Comparison of ENCODE assay signal across 8 mouse cellular contexts in genomic region chr13:49178839-49179585, GRCm38 (mm10). TPM values are rescaled to one million over a fixed set of nuclear protein-coding genes. Genes with fewer than 3 reads are reported as not detected.
DNase-seq lines count a peak whose midpoint lies in the region; ATAC-seq and TF ChIP-seq lines count a peak whose summit lies in the region.

No protein-coding gene starts in this region.

- no peak overlapping the region for H3K4me3 ChIP-seq in cerebellum, adult 2 months (replicated peaks; ENCODE audit: insufficient read depth, low read depth, low read length)
- no peak overlapping the region for H3K4me3 ChIP-seq in hindbrain, embryonic 16.5 days (ENCODE audit: low read length)
- H3K4me3 ChIP-seq in neural tube, embryonic 13.5 days = no peak overlapping the region

- peaks cover 36% of the 10 kb centered on the region for H3K4me1 ChIP-seq in cerebellum, adult 2 months (ENCODE audit: control insufficient read depth, insufficient read depth, low read length)
- H3K4me1 ChIP-seq in hindbrain, embryonic 16.5 days (ENCODE audit: control insufficient read depth, insufficient read depth, low read depth, low read length) = no peaks in the 10 kb centered on the region; the same call in 1 of the 2 replicates
- peaks cover 20% of the 10 kb centered on the region for H3K4me1 ChIP-seq in neural tube, embryonic 13.5 days (replicated peaks)

- intact Hi-C loops in left cerebral cortex, postnatal 25 days (cut with DNase I) = loop anchor here (10.0 kb wide), 1 partner anchor 524 kb away; no protein-coding TSS in a partner anchor

- no peak overlapping the region for H3K4me2 ChIP-seq in hindbrain, embryonic 16.5 days (ENCODE audit: low read length)
- no peak overlapping the region for H3K4me2 ChIP-seq in neural tube, embryonic 13.5 days

- no peaks in the 10 kb centered on the region for H3K9me3 ChIP-seq in hindbrain, embryonic 16.5 days (ENCODE audit: control insufficient read depth, low read length)
- H3K9me3 ChIP-seq in neural tube, embryonic 13.5 days = no peaks in the 10 kb centered on the region

- peak; percentile 94 for ATAC-seq in hindbrain, embryonic 16.5 days
- peak; percentile 86 for ATAC-seq in neural tube, embryonic 13.5 days (ENCODE audit: low read depth)
- ATAC-seq in erythroid progenitor cell, adult 5-6 weeks (replicated peaks; ENCODE audit: low FRiP score, poor library complexity, severe bottlenecking) = no peak

- no peak for TF ChIP-seq POLR2A in cerebellum, adult 2 months (IDR thresholded peaks at IDR 0.05; ENCODE audit: borderline replicate concordance, insufficient read depth, low read length)

- H3K9ac ChIP-seq in hindbrain, embryonic 16.5 days (ENCODE audit: low read depth, low read length) = no peak overlapping the region
- H3K9ac ChIP-seq in neural tube, embryonic 13.5 days = 0 out of 2 replicates have a peak overlapping the region, but pooled peaks have one; percentile 26

- TF ChIP-seq CTCF in cerebellum, adult 2 months (IDR thresholded peaks at IDR 0.05; ENCODE audit: borderline replicate concordance, insufficient read depth, low read depth, low read length) = no peak

- H3K27ac ChIP-seq in cerebellum, adult 2 months (ENCODE audit: insufficient read depth, low read length) = peak overlapping the region; percentile 16
- H3K27ac ChIP-seq in hindbrain, embryonic 16.5 days (ENCODE audit: low read depth, low read length) = no peak overlapping the region
- peak overlapping the region; percentile 69 for H3K27ac ChIP-seq in neural tube, embryonic 13.5 days (replicated peaks)

- WGBS in cerebellum, adult 2 months = 32% methylated on average over 19 of the region's 19 CpGs
- WGBS in hindbrain, embryonic 16.5 days = 56% methylated on average over 19 of the region's 19 CpGs
- 58% methylated on average over 19 of the region's 19 CpGs for WGBS in neural tube, embryonic 13.5 days

- DNase-seq in adrenal gland, adult 2 months = peak; percentile 91
- peak; percentile 93 to 95 for DNase-seq in cerebellum, adult 2 months
- peak; percentile 51 to 65 for DNase-seq in gastrocnemius, adult 8-10 months (ENCODE audit: low spot score in 2 of 2)
- peak; percentile 72 to 75 for DNase-seq in left cerebral cortex, postnatal 25 days (ENCODE audit: low spot score in 2 of 2)
- DNase-seq in spleen, postnatal 36 days (ENCODE audit: low spot score in 2 of 2) = no peak

- H3K36me3 ChIP-seq in hindbrain, embryonic 16.5 days (ENCODE audit: control insufficient read depth, insufficient read depth, low read length) = no peaks in the 10 kb centered on the region
- no peaks in the 10 kb centered on the region for H3K36me3 ChIP-seq in neural tube, embryonic 13.5 days

- no peaks in the 10 kb centered on the region for H3K27me3 ChIP-seq in cerebellum, adult 2 months (ENCODE audit: control insufficient read depth, insufficient read depth, low read length)
- no peaks in the 10 kb centered on the region for H3K27me3 ChIP-seq in hindbrain, embryonic 16.5 days (replicated peaks; ENCODE audit: control insufficient read depth, insufficient read depth, low read length)
- H3K27me3 ChIP-seq in neural tube, embryonic 13.5 days = no peaks in the 10 kb centered on the region

RNA-seq across cellular contexts. Expression of gene Ninj1, which starts 8.3 kb away (rescaled TPM):
- total RNA-seq in adrenal gland, adult 2 months (2021) = 10 to 100 TPM; 64.9 to 66.3 TPM
- 184 and 303 TPM in 2 replicates for polyA plus RNA-seq in adrenal gland, adult 2 months (2012; rRNA removed)
- polyA plus RNA-seq in cerebellum, adult 2 months (2012; rRNA removed) = 87.5 and 91.1 TPM in 2 replicates
- total RNA-seq in gastrocnemius, adult 8-10 months (2022) = 10 to 100 TPM; 15.4 to 22.5 (median 19.0) TPM
- polyA plus RNA-seq in hindbrain, embryonic 16.5 days (2015; fragmentation: Nextera tagmentation; extraction: Ambion mirVana) = 35.5 and 40.2 TPM in 2 replicates
- 10 to 100 TPM; 16.3 to 24.0 TPM for total RNA-seq in left cerebral cortex, postnatal 25 days (2021)
- polyA plus RNA-seq in neural tube, embryonic 13.5 days (2015; fragmentation: Nextera tagmentation; extraction: Ambion mirVana) = 21.8 and 24.6 TPM in 2 replicates
- total RNA-seq in erythroid progenitor cell, adult 5-6 weeks (2015; ENCODE audit: low replicate concordance) = 27.2 and 40.7 TPM in 2 replicates
- total RNA-seq in erythroid progenitor cell, adult 5-6 weeks (2017; ENCODE audit: low replicate concordance) = 0.76 and 4.6 TPM in 2 replicates

RNA-seq across cellular contexts. Expression of gene Wnk2, which starts 31.2 kb away (rescaled TPM):
- total RNA-seq in adrenal gland, adult 2 months (2021) = 1 to 10 TPM; 2.5 to 3.2 TPM
- 4.2 and 4.5 TPM in 2 replicates for polyA plus RNA-seq in adrenal gland, adult 2 months (2012; rRNA removed)
- 73.2 and 78.3 TPM in 2 replicates for polyA plus RNA-seq in cerebellum, adult 2 months (2012; rRNA removed)
- 10 to 100 TPM; 81.6 to 86.2 (median 81.9) TPM for total RNA-seq in gastrocnemius, adult 8-10 months (2022)
- 15.6 and 17.9 TPM in 2 replicates for polyA plus RNA-seq in hindbrain, embryonic 16.5 days (2015; fragmentation: Nextera tagmentation; extraction: Ambion mirVana)
- total RNA-seq in left cerebral cortex, postnatal 25 days (2021) = 100 to 1,000 TPM; 111 to 115 TPM
- 17.2 and 17.9 TPM in 2 replicates for polyA plus RNA-seq in neural tube, embryonic 13.5 days (2015; fragmentation: Nextera tagmentation; extraction: Ambion mirVana)
- total RNA-seq in erythroid progenitor cell, adult 5-6 weeks (2015; ENCODE audit: low replicate concordance) = not detected in 2 replicates
- total RNA-seq in erythroid progenitor cell, adult 5-6 weeks (2017; ENCODE audit: low replicate concordance) = not detected in 2 replicates

RNA-seq across cellular contexts. Expression of gene Card19, which starts 36.8 kb away (rescaled TPM):
- total RNA-seq in adrenal gland, adult 2 months (2021) = 10 to 100 TPM; 69.7 to 78.1 TPM
- 250 and 286 TPM in 2 replicates for polyA plus RNA-seq in adrenal gland, adult 2 months (2012; rRNA removed)
- polyA plus RNA-seq in cerebellum, adult 2 months (2012; rRNA removed) = 53.3 and 57.1 TPM in 2 replicates
- 100 to 1,000 TPM; 121 to 134 (median 131) TPM for total RNA-seq in gastrocnemius, adult 8-10 months (2022)
- polyA plus RNA-seq in hindbrain, embryonic 16.5 days (2015; fragmentation: Nextera tagmentation; extraction: Ambion mirVana) = 37.7 and 38.8 TPM in 2 replicates
- 10 to 100 TPM in 1 of 2 experiments, 1 to 10 TPM in 1; 8.9 to 15.6 TPM for total RNA-seq in left cerebral cortex, postnatal 25 days (2021)
- polyA plus RNA-seq in neural tube, embryonic 13.5 days (2015; fragmentation: Nextera tagmentation; extraction: Ambion mirVana) = 35.3 and 47.8 TPM in 2 replicates
- 3.2 and 17.6 TPM in 2 replicates for total RNA-seq in erythroid progenitor cell, adult 5-6 weeks (2015; ENCODE audit: low replicate concordance)
- 2.2 and 3.4 TPM in 2 replicates for total RNA-seq in erythroid progenitor cell, adult 5-6 weeks (2017; ENCODE audit: low replicate concordance)

Comparison
In these comparisons a context has a peak if more than half of its experiments do, and no peak if none do; other contexts are left out.
1. DNase-seq: peak in adrenal gland, adult 2 months (single experiment), cerebellum, adult 2 months (2 of 2), gastrocnemius, adult 8-10 months (2 of 2) and left cerebral cortex, postnatal 25 days (2 of 2); none in spleen, postnatal 36 days (0 of 2).
2. RNA of gene Wnk2, which starts 31.2 kb away (total RNA-seq): 111 to 115 TPM in left cerebral cortex, postnatal 25 days and 81.6 to 86.2 TPM in gastrocnemius, adult 8-10 months; 2.5 to 3.2 TPM in adrenal gland, adult 2 months and not detected in erythroid progenitor cell, adult 5-6 weeks; every median in the first group is over 10 times any median in the second.